21 mouse cellular contexts compared by ENCODE assay signal in genomic region chr19:34256936-34257335, GRCm38 (mm10). TPM values are rescaled to one million over a fixed set of nuclear protein-coding genes. Genes with fewer than 3 reads are reported as not detected.
"Had no signal": no experiment of that assay in that cellular context is flagged by ENCODE, and none has a peak within 500 bp of the region (broad histone marks: within the 10 kb centered on the region; RNA-seq: fewer than 3 reads in every experiment).

No protein-coding gene starts in this region.

- H3K27ac ChIP-seq: limb, embryonic 13.5 days; liver, embryonic 13.5 days; midbrain, embryonic 10.5 days; midbrain, embryonic 13.5 days; neural tube, embryonic 13.5 days; stomach, embryonic 15.5 days had no signal

- H3K4me2 ChIP-seq: limb, embryonic 13.5 days; liver, embryonic 13.5 days; midbrain, embryonic 13.5 days; neural tube, embryonic 13.5 days; stomach, embryonic 15.5 days had no signal

- H3K4me3 ChIP-seq: limb, embryonic 13.5 days; liver, embryonic 13.5 days; megakaryocyte, embryonic 14.5 days; midbrain, embryonic 10.5 days; midbrain, embryonic 13.5 days; myocyte; neural tube, embryonic 13.5 days; stomach, embryonic 15.5 days had no signal

- H3K4me1 ChIP-seq: midbrain, embryonic 10.5 days; neural tube, embryonic 13.5 days; stomach, embryonic 15.5 days had no signal

- H3K9me3 ChIP-seq: limb, embryonic 13.5 days; liver, embryonic 13.5 days; megakaryocyte, embryonic 14.5 days; midbrain, embryonic 10.5 days; midbrain, embryonic 13.5 days; neural tube, embryonic 13.5 days; stomach, embryonic 15.5 days had no signal

- DNase-seq: kidney, adult 18-20 months; kidney, adult 9 months; kidney, postnatal 14 days; kidney, postnatal 4 days; left cerebral cortex, postnatal 4 days; liver, embryonic 13.5 days; lung, adult 2 months; retina, postnatal 1 day; right cerebral cortex, postnatal 25 days; spleen, adult 18-20 months; thymus, adult 18-20 months; thymus, postnatal 36 days had no signal

- ATAC-seq: midbrain, embryonic 13.5 days; midbrain, embryonic 16.5 days had no signal

- H3K36me3 ChIP-seq: limb, embryonic 13.5 days; liver, embryonic 13.5 days; midbrain, embryonic 10.5 days; midbrain, embryonic 13.5 days; neural tube, embryonic 13.5 days; stomach, embryonic 15.5 days had no signal

- H3K27me3 ChIP-seq: limb, embryonic 13.5 days; liver, embryonic 13.5 days; midbrain, embryonic 13.5 days; neural tube, embryonic 13.5 days; stomach, embryonic 15.5 days had no signal

- H3K9ac ChIP-seq: limb, embryonic 13.5 days; liver, embryonic 13.5 days; midbrain, embryonic 13.5 days; neural tube, embryonic 13.5 days; stomach, embryonic 15.5 days had no signal

RNA-seq across cellular contexts. Expression of gene Acta2, which starts 1.5 kb away (rescaled TPM):
- total RNA-seq: monocyte, adult 5-6 weeks had no signal
